Mouse (Mus musculus) myocyte (in vitro differentiated cells): ENCODE data around the gene Unc5b. TPM values are rescaled to one million over a fixed set of nuclear protein-coding genes. Genes with fewer than 3 reads are reported as not detected.

Source experiments
- H3K27me3 ChIP-seq: one replicate; pipeline ENCODE4 v1.6.1; 2011; ENCODE audit not compliant: control insufficient read depth, insufficient read depth, insufficient read length
- H3K36me3 ChIP-seq: one replicate; pipeline ENCODE4 v1.6.1; 2011; ENCODE audit not compliant: control insufficient read depth, insufficient read depth
- H3K4me2 ChIP-seq: one replicate; pipeline ENCODE4 v1.6.1; 2011; ENCODE audit warnings: low read depth, control low read depth
- H3K4me3 ChIP-seq: one replicate; pipeline ENCODE4 v1.5.1; 2011; ENCODE audit warnings: mild to moderate bottlenecking, control low read depth, moderate library complexity
- H3K79me2 ChIP-seq: one replicate; pipeline ENCODE4 v1.6.1; 2011; ENCODE audit not compliant: control insufficient read depth, insufficient read depth
- H3ac ChIP-seq: one replicate; pipeline ENCODE4 v1.6.1; 2011; ENCODE audit not compliant: control insufficient read depth, insufficient read length
- CEBPB ChIP-seq: IDR thresholded peaks from 2 replicates; pipeline ENCODE4 v1.6.1; 2011; ENCODE audit warnings: mild to moderate bottlenecking, moderate library complexity; ENCODE audit not compliant: poor library complexity, insufficient read depth, severe bottlenecking
- E2F4 ChIP-seq: IDR thresholded peaks from one replicate; pipeline ENCODE4 v1.6.1; 2011; ENCODE audit warnings: mild to moderate bottlenecking, control low read depth, moderate library complexity; ENCODE audit not compliant: insufficient read depth
- MAX ChIP-seq: IDR thresholded peaks from one replicate; pipeline ENCODE4 v1.6.1; 2011; ENCODE audit warnings: low read depth, mild to moderate bottlenecking, control low read depth
- MYOD1 ChIP-seq, 3 experiments: IDR thresholded peaks; one replicate each; pipeline ENCODE4 v1.6.1; 2011; ENCODE audit warnings: control low read depth in 2 of 3, low read depth in 2 of 3, mild to moderate bottlenecking in 2 of 3, moderate library complexity in 1 of 3; ENCODE audit not compliant: insufficient read length in 2 of 3, control insufficient read depth in 1 of 3
- MYOG ChIP-seq, 3 experiments: IDR thresholded peaks; one replicate each; pipeline ENCODE4 v1.6.1; 2011; ENCODE audit warnings: control low read depth in 2 of 3, low read depth in 2 of 3, mild to moderate bottlenecking in 2 of 3; ENCODE audit not compliant: insufficient read length in 2 of 3, control insufficient read depth in 1 of 3, insufficient read depth in 1 of 3
- POLR2A ChIP-seq: IDR thresholded peaks from one replicate; pipeline ENCODE4 v1.6.1; 2011; ENCODE audit warnings: low read depth, mild to moderate bottlenecking, control low read depth, moderate library complexity; ENCODE audit not compliant: insufficient read length
- POLR2AphosphoS2 ChIP-seq: IDR thresholded peaks from one replicate; pipeline ENCODE4 v1.6.1; 2011; ENCODE audit warnings: low read depth, control low read depth; ENCODE audit not compliant: insufficient read length
- REST ChIP-seq: IDR thresholded peaks from one replicate; pipeline ENCODE4 v1.6.1; 2011; ENCODE audit warnings: mild to moderate bottlenecking, control low read depth, moderate library complexity; ENCODE audit not compliant: insufficient read depth, insufficient read length
- SRF ChIP-seq: IDR thresholded peaks from one replicate; pipeline ENCODE4 v1.6.1; 2011; ENCODE audit warnings: low read depth; ENCODE audit not compliant: control insufficient read depth, insufficient read length
- TCF12 ChIP-seq: IDR thresholded peaks from one replicate; pipeline ENCODE4 v1.6.1; 2011; ENCODE audit warnings: mild to moderate bottlenecking, control low read depth; ENCODE audit not compliant: poor library complexity, insufficient read depth, severe bottlenecking
- TCF3 ChIP-seq: IDR thresholded peaks from one replicate; pipeline ENCODE4 v1.6.1; 2011; ENCODE audit warnings: low read depth, control low read depth; ENCODE audit not compliant: insufficient read length
- USF1 ChIP-seq: IDR thresholded peaks from one replicate; pipeline ENCODE4 v1.6.1; 2011; ENCODE audit warnings: low read depth, mild to moderate bottlenecking, control low read depth, moderate library complexity
- polyA plus RNA-seq: library from polyadenylated mRNA; unstranded; fragments of >200 nt; fragmentation: generic; extraction: Trizol; gene quantifications from one replicate; pipeline ENCODE4 v1.2.1, GENCODE M21; 2012; ENCODE audit warnings: missing spikeins

Gene Unc5b
- polyA plus RNA-seq, 1 experiment, result 91.9 TPM

DNA sequence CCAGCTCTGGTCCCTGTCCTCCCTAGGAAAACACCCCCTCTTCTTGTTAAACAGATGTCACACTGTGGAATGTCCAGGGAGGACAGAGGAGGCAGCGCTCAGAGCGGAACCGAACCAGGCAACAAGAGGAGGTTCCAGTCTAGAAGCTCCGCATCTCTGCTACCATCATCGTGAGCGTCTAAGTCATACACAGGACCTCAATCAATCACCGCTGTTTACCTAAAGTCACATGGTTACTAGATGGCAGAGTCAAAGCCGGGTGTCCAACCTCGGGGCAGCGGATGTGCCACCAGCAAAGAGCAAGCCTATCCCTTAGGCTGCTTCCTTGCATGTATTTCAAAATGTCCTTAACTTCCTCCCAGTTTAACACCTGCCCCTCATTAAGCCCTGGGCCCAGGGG is 39.0 kb downstream of the Unc5b start:
- peaks cover 94% of the 10 kb centered on the region for H3K79me2 ChIP-seq
- no peak overlapping the region for H3ac ChIP-seq
- TF ChIP-seq E2F4 (no peak), POLR2AphosphoS2 (no peak), CEBPB (no peak), MAX (no peak), REST (no peak), TCF3 (no peak), USF1 (no peak), SRF (no peak), MYOD1 (IDR thresholded peaks at IDR 0.05; ENCODE audit: control insufficient read depth in 1 of 3, insufficient read length in 2 of 3, low read depth in 2 of 3) (no peak), MYOG (IDR thresholded peaks at IDR 0.05; ENCODE audit: control insufficient read depth in 1 of 3, insufficient read depth in 1 of 3, insufficient read length in 2 of 3, low read depth in 2 of 3) (no peak), POLR2A (no peak), TCF12 (no peak)
- no peak overlapping the region for H3K4me3 ChIP-seq
- H3K36me3 ChIP-seq, result no peaks in the 10 kb centered on the region
- H3K4me2 ChIP-seq, result no peak overlapping the region
- no peaks in the 10 kb centered on the region for H3K27me3 ChIP-seq

DNA sequence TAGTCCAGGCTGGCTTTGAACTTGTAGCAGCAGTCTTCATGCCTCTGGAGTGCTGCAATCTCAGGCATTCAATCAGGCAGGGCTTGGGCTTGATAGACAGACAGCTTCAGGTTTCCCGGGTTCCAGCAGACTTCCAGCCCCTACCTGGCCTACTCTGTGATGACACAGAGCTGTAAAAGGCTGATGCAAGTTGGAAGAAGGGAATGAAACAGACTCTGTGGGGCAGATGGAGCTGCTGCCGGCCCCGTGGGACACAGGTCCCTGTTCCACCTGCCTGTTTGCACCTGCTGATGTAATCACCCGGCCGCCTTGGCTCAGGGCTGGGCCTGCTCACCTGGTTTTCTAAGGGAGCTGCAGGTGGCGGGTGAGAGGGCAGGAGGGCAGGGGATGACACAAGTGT is 40.5 kb downstream of the Unc5b start:
- no peaks in the 10 kb centered on the region for H3K27me3 ChIP-seq
- no peak overlapping the region for H3ac ChIP-seq
- no peaks in the 10 kb centered on the region for H3K36me3 ChIP-seq
- TF ChIP-seq SRF (no peak), MYOD1 (IDR thresholded peaks at IDR 0.05; ENCODE audit: control insufficient read depth in 1 of 3, insufficient read length in 2 of 3, low read depth in 2 of 3) (no peak), USF1 (no peak), REST (no peak), POLR2AphosphoS2 (peak; percentile 12), MYOG (IDR thresholded peaks at IDR 0.05; ENCODE audit: control insufficient read depth in 1 of 3, insufficient read depth in 1 of 3, insufficient read length in 2 of 3, low read depth in 2 of 3) (peak in 1 of 3 experiments; percentile 35), TCF3 (no peak), E2F4 (no peak), CEBPB (peak; percentile 74; the same call in 1 of the 2 replicates), MAX (no peak), TCF12 (no peak), POLR2A (no peak)
- peaks cover 95% of the 10 kb centered on the region for H3K79me2 ChIP-seq
- H3K4me3 ChIP-seq, result no peak overlapping the region
- H3K4me2 ChIP-seq, result no peak overlapping the region

GRCm38 (mm10) chr10:60787303-60788074 is 43.9 kb downstream of the Unc5b start:
- Histone ChIP-seq H3K4me2 (no peak overlapping the region), H3ac (no peak overlapping the region)

DNA sequence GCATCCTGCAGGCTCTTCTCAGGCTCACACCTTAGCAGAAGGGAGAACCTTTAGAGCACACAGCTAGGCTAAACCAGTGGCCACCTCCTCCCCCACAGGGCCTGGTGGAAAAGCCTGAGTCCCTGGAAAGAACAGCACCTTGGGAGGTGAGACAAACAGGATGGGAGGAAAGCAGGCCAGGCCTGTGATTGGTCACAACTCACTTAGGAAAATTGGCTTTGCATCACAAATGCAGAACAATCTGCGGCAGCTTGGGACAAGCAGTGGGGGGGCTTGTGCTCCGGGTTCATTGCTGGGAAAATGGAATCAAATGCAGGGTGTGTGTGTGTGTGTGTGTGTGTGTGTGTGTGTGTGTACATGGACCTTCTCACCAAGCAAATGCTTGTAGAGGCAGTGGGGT is 47.8 kb downstream of the Unc5b start:
- no peak overlapping the region for H3K4me3 ChIP-seq
- H3K4me2 ChIP-seq, result no peak overlapping the region
- H3K36me3 ChIP-seq, result peaks cover 12% of the 10 kb centered on the region
- no peaks in the 10 kb centered on the region for H3K27me3 ChIP-seq
- peaks cover 74% of the 10 kb centered on the region for H3K79me2 ChIP-seq
- TF ChIP-seq TCF12 (no peak), MYOG (IDR thresholded peaks at IDR 0.05; ENCODE audit: control insufficient read depth in 1 of 3, insufficient read depth in 1 of 3, insufficient read length in 2 of 3, low read depth in 2 of 3) (no peak), E2F4 (no peak), USF1 (no peak), MYOD1 (IDR thresholded peaks at IDR 0.05; ENCODE audit: control insufficient read depth in 1 of 3, insufficient read length in 2 of 3, low read depth in 2 of 3) (no peak), POLR2AphosphoS2 (no peak), SRF (no peak), POLR2A (no peak), TCF3 (no peak), CEBPB (no peak), MAX (no peak), REST (no peak)
- H3ac ChIP-seq, result no peak overlapping the region

More at GRCm38 (mm10) chr10:60787303-60788074, 43.9 kb downstream of the Unc5b start:
- no peak for TF ChIP-seq CEBPB
- no peak for TF ChIP-seq TCF3
- TF ChIP-seq USF1, result no peak
- no peak for TF ChIP-seq POLR2A
- no peak for TF ChIP-seq REST
- no peak for TF ChIP-seq MYOG (IDR thresholded peaks at IDR 0.05; ENCODE audit: control insufficient read depth in 1 of 3, insufficient read depth in 1 of 3, insufficient read length in 2 of 3, low read depth in 2 of 3)
- H3K27me3 ChIP-seq, result no peaks in the 10 kb centered on the region
- no peak overlapping the region for H3K4me3 ChIP-seq
- H3K36me3 ChIP-seq, result peaks cover 4% of the 10 kb centered on the region
- H3K79me2 ChIP-seq, result peaks cover 95% of the 10 kb centered on the region

DNA sequence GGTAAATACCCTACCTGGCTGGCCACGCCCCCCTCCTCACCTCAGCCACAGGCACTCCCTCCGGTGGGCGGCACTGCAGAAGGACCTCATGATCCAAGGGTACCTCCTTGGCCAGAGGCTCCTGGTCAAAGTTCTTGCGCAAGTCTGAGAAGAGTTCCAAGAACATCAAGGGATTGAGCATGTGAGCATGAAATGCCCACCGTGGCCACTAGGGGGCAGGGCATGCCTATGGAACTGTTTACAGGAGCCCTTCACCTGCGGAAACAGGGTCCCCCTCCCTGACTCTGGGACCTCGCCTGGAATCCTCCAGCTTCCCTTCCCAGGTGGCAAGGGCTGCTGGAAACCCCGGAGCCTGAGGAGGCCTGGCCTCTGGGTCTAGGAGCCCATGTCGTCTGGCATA is 51.8 kb downstream of the Unc5b start:
- Histone ChIP-seq H3K36me3 (peaks cover 31% of the 10 kb centered on the region), H3K79me2 (peaks cover 34% of the 10 kb centered on the region), H3K27me3 (no peaks in the 10 kb centered on the region), H3K4me3 (no peak overlapping the region), H3ac (no peak overlapping the region), H3K4me2 (no peak overlapping the region)
- TF ChIP-seq CEBPB, result peak; percentile 94
- TF ChIP-seq MYOG (IDR thresholded peaks at IDR 0.05; ENCODE audit: control insufficient read depth in 1 of 3, insufficient read depth in 1 of 3, insufficient read length in 2 of 3, low read depth in 2 of 3), result no peak
